Mouse (Mus musculus) liver, embryonic 14.5 days (tissue): ENCODE data around the gene Pptc7. TPM values are rescaled to one million over a fixed set of nuclear protein-coding genes. Genes with fewer than 3 reads are reported as not detected.

Experiments used
- ATAC-seq: fragments of 200-750 bp; cut with Nextera tagmentation; 2 replicates; pipeline ENCODE4 v1.8.0; 2017; ENCODE audit warnings: moderate number of reproducible peaks, mild to moderate bottlenecking, moderate library complexity; ENCODE audit not compliant: insufficient read depth
- DNase-seq, 3 experiments: peaks; one replicate each; pipeline ENCODE4 v3.0.0-alpha.2; 2012 to 2013; ENCODE audit warnings: low read depth in 3 of 3, low spot score in 3 of 3
- H3K27ac ChIP-seq: fragments of 300-500 bp; sonication (generic); 2 replicates; pipeline ENCODE4 v1.5.1; 2014; ENCODE audit warnings: moderate library complexity, mild to moderate bottlenecking, control low read depth, inconsistent platforms
- H3K27me3 ChIP-seq: fragments of 300-500 bp; sonication (generic); 2 replicates; pipeline ENCODE4 v1.6.1; 2014; ENCODE audit warnings: mild to moderate bottlenecking, low read length, moderate library complexity; ENCODE audit not compliant: control insufficient read depth, insufficient read depth
- H3K36me3 ChIP-seq: fragments of 300-500 bp; sonication (generic); replicated peaks from 2 replicates; pipeline ENCODE4 v1.6.1; 2014; ENCODE audit warnings: low read depth; ENCODE audit not compliant: control insufficient read depth, insufficient read depth
- H3K4me1 ChIP-seq, 2 experiments: fragments of 200-500 bp in 1 of 2; fragments of 300-500 bp in 1 of 2; sonication (generic) in 1 of 2; replicated peaks; 2 replicates each; pipeline ENCODE4 v1.6.1; 2012 to 2014; ENCODE audit warnings: antibody characterized with exemption in 1 of 2, inconsistent platforms in 1 of 2, low read length in 1 of 2; ENCODE audit not compliant: control insufficient read depth in 2 of 2, insufficient read depth in 2 of 2
- H3K4me2 ChIP-seq: fragments of 300-500 bp; sonication (generic); 2 replicates; pipeline ENCODE4 v1.6.1; 2014; ENCODE audit warnings: low read depth, mild to moderate bottlenecking, control low read depth, moderate library complexity
- H3K4me3 ChIP-seq, 2 experiments: fragments of 200-500 bp in 1 of 2; fragments of 300-500 bp in 1 of 2; sonication (generic) in 1 of 2; 2 replicates each; pipeline ENCODE4 v1.5.1; 2012 to 2014; ENCODE audit warnings: low read depth in 2 of 2, low read length in 2 of 2, mild to moderate bottlenecking in 2 of 2, control low read depth in 1 of 2, inconsistent platforms in 1 of 2, moderate library complexity in 1 of 2; ENCODE audit not compliant: insufficient read depth in 1 of 2
- H3K9ac ChIP-seq: fragments of 300-500 bp; sonication (generic); replicated peaks from 2 replicates; pipeline ENCODE4 v1.6.1; 2014; ENCODE audit warnings: mild to moderate bottlenecking, control low read depth, moderate library complexity
- H3K9me3 ChIP-seq: fragments of 300-500 bp; sonication (generic); 2 replicates; pipeline ENCODE4 v1.6.1; 2016; ENCODE audit warnings: low read length, mixed read lengths; ENCODE audit not compliant: control insufficient read depth
- CTCF ChIP-seq: IDR thresholded peaks from 2 replicates; pipeline ENCODE4 v1.5.1; 2016; ENCODE audit warnings: antibody characterized with exemption, low read depth, control low read depth
- EP300 ChIP-seq: IDR thresholded peaks from 2 replicates; pipeline ENCODE4 v1.6.1; 2016; ENCODE audit warnings: antibody characterized with exemption, low read depth
- WGBS: fragments of 180-500 bp; shearing (Covaris S2); extraction: QIAGEN DNeasy Blood & Tissue Kit; methylation state at CpG from one replicate; pipeline ENCODE4 v1.1.7; 2014; ENCODE audit not compliant: insufficient replicate concordance; 5-methylcytosine and 5-hydroxymethylcytosine counted together
- polyA plus RNA-seq, 2 experiments: library from polyadenylated mRNA; depleted of rRNA in 1 of 2; stranded (reverse) in 1 of 2; unstranded in 1 of 2; fragments of >200 nt; fragmentation: Nextera tagmentation in 1 of 2; extraction: Ambion mirVana in 1 of 2; gene quantifications; 2 replicates each; pipeline versions ENCODE4 v1.2.1 to v1.2.3; 2012 to 2014

Pptc7 gene
- polyA plus RNA-seq, 2 experiments = 2.7 to 3.5 TPM

DNA sequence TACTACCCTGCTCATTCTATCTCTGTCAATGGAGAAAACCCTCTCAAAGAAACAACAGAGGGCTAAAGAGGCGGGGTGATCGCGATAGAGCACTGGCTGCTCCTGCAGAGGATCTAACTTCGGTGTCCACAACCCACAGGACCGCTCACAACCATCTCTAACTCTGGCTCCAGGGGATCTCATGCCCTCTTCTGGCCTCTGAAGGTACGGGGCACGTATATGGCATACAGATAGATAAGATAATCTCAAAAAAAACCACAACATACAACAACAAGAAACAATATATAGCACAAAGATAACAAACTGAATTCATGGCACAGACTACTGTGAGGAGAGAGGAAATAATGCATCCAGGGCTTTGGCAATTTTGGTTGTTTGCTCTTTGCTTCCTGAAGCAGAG, 22.1 kb upstream of the Pptc7 start:
- H3K27ac ChIP-seq = no peak overlapping the region
- H3K9me3 ChIP-seq = no peaks in the 10 kb centered on the region
- H3K4me1 ChIP-seq = peaks cover 7 to 12% of the 10 kb centered on the region in 2 experiments
- no peak for TF ChIP-seq EP300
- TF ChIP-seq CTCF = peak; percentile 38
- H3K4me3 ChIP-seq = no peak overlapping the region
- no peak overlapping the region for H3K4me2 ChIP-seq
- H3K36me3 ChIP-seq = no peaks in the 10 kb centered on the region; the same call in 1 of the 2 replicates
- H3K27me3 ChIP-seq = no peaks in the 10 kb centered on the region
- no peak overlapping the region for H3K9ac ChIP-seq
- 19% methylated on average over 7 of the region's 7 CpGs for WGBS
- ATAC-seq = no peak
- DNase-seq = no peak

- peaks cover 7 to 16% of the 10 kb centered on the region in 2 experiments for H3K4me1 ChIP-seq
- peak within 1 kb of the TSS; percentile 67 to 87 for H3K4me3 ChIP-seq
- TF ChIP-seq CTCF = 0 out of 2 replicates have a peak, but pooled peaks have one; percentile 4
- no peak for TF ChIP-seq EP300
- DNase-seq (peak; percentile 91 to 93 (median 92)), ATAC-seq (peak; percentile 98)
- H3K9ac ChIP-seq = peak within 1 kb of the TSS; percentile 61
- peak within 1 kb of the TSS; percentile 1 for H3K27ac ChIP-seq
- 2% methylated on average over 49 of the region's 49 CpGs for WGBS
- H3K4me2 ChIP-seq = peak within 1 kb of the TSS; percentile 81
- no peaks in the 10 kb centered on the region for H3K9me3 ChIP-seq
- no peaks in the 10 kb centered on the region for H3K36me3 ChIP-seq
- no peaks in the 10 kb centered on the region for H3K27me3 ChIP-seq
These were observed 19.9 kb upstream of the Pptc7 start, which contains the start of gene Tctn1 for GRCm38 (mm10) chr5:122263933-122264905. Tctn1 (minus strand) TSS chr5:122264460.

DNA sequence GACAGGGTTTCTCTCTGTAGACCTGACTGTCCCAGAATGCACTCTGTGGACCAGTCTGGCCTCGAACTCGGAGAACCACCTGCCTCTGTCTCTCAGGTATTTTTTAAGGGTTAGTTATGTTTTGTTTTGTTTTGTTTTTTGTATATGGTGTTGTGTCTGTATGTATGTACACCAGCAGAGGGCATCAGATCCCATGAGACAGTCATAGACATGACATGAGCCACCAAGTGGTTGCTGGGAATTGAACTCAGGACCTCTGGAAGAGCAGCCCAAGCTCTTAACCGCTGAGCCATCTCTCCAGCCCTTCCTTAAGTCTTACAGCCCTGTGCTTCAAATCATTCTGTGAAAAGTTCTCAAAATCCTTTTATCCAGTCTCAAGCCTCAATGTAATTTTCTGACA, 19.0 kb upstream of the Pptc7 start:
- no peak for ATAC-seq
- H3K4me3 ChIP-seq = no peak overlapping the region
- 63% methylated on average over 3 of the region's 3 CpGs for WGBS
- H3K27me3 ChIP-seq = no peaks in the 10 kb centered on the region
- no peaks in the 10 kb centered on the region for H3K9me3 ChIP-seq
- H3K36me3 ChIP-seq = no peaks in the 10 kb centered on the region
- H3K4me2 ChIP-seq = peak overlapping the region; percentile 69
- TF ChIP-seq EP300 (no peak), CTCF (peak; percentile 67)
- peak in 1 of 3 experiments; percentile 39 for DNase-seq
- H3K4me1 ChIP-seq = peaks cover 7 to 16% of the 10 kb centered on the region in 2 experiments
- H3K27ac ChIP-seq = no peak overlapping the region
- H3K9ac ChIP-seq = no peak overlapping the region

- WGBS = 73% methylated on average over 2 of the region's 2 CpGs
- Histone ChIP-seq H3K27ac (no peak overlapping the region), H3K9me3 (no peaks in the 10 kb centered on the region), H3K9ac (no peak overlapping the region), H3K27me3 (no peaks in the 10 kb centered on the region), H3K4me3 (no peak overlapping the region), H3K4me2 (no peak overlapping the region), H3K4me1 (peaks cover 7 to 16% of the 10 kb centered on the region in 2 experiments), H3K36me3 (no peaks in the 10 kb centered on the region)
- TF ChIP-seq EP300 = no peak
- peak; percentile 33 for TF ChIP-seq CTCF
- DNase-seq = no peak
- ATAC-seq = no peak
These were observed 18.2 kb upstream of the Pptc7 start for GRCm38 (mm10) chr5:122265942-122266341.

GRCm38 (mm10) chr5:122267136-122267535, 17.0 kb upstream of the Pptc7 start:
- DNase-seq = no peak
- H3K27me3 ChIP-seq = no peaks in the 10 kb centered on the region
- no peaks in the 10 kb centered on the region for H3K9me3 ChIP-seq
- no peak overlapping the region for H3K9ac ChIP-seq
- no peak for ATAC-seq
- WGBS = 30% methylated on average over 7 of the region's 7 CpGs
- no peak overlapping the region for H3K4me2 ChIP-seq
- no peaks in the 10 kb centered on the region for H3K36me3 ChIP-seq
- no peak overlapping the region for H3K27ac ChIP-seq
- peaks cover 5 to 14% of the 10 kb centered on the region in 2 experiments for H3K4me1 ChIP-seq
- TF ChIP-seq EP300 (no peak), CTCF (no peak)
- no peak overlapping the region for H3K4me3 ChIP-seq
